Mouse (Mus musculus): ENCODE data around the gene Tmbim6. TPM values are rescaled to one million over a fixed set of nuclear protein-coding genes. Genes with fewer than 3 reads are reported as not detected.

Gene Tmbim6
- polyA plus RNA-seq, 1 experiment from 2014 or later = 653 TPM

DNA sequence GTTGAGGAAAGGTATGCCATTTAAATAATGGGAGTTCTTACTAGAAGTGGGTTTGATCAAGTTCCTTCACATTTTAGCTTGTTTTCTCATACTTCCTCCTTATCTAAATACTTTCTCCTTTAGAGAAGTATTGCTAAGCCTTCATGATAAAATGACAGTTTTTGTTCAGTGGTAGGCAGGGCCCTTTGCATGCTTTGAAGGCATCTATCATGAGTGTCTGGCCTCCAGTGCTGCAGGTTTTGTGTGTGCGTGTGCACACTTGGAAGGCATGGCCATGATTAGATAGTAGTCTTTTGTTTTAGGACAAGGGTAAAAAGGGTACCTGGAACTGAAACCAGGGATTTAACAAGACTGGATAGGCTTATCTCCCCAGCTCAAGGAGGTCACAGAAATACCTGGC is 3.8 kb downstream of the Tmbim6 start:
- Histone ChIP-seq H3K27me3 (ENCODE audit: insufficient read depth, low read length) (no peaks in the 10 kb centered on the region), H3K9ac (replicated peaks; ENCODE audit: low read length) (peak overlapping the region; percentile 32; the same call in 1 of the 2 replicates), H3K27ac (ENCODE audit: low read length) (no peak overlapping the region), H3K4me3 (ENCODE audit: low read length) (no peak overlapping the region), H3K4me1 (ENCODE audit: insufficient read depth, low read length) (peaks cover 75% of the 10 kb centered on the region), H3K36me3 (ENCODE audit: insufficient read depth, low read length) (no peaks in the 10 kb centered on the region), H3K4me2 (replicated peaks; ENCODE audit: low read depth, low read length) (peak overlapping the region; percentile 84), H3K9me3 (ENCODE audit: low read length) (no peaks in the 10 kb centered on the region)
- no peak for ATAC-seq (ENCODE audit: low FRiP score, low TSS enrichment)
- 71% methylated on average over 1 of the region's 1 CpGs for WGBS

DNA sequence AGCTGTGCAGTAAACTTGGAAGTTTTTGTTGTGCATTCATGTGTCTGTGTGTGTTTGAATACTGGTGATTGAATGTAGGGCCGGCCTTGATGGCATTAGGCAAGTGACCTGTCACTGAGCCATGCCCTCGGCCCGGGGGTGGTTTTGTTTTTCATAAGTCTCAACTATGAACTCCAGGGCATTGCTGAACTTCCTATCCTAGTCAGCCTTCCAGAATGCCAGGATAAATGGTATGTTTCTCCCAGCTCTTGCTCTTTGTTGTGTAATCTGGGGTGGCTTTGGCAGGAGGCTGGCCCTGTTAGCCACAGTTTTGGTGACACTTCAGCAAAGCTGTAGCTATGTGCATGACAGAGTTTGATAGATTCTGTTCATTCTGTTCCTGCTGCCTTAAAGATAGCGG is 4.2 kb downstream of the Tmbim6 start:
- 33% methylated on average over 4 of the region's 4 CpGs for WGBS
- Histone ChIP-seq H3K4me3 (ENCODE audit: low read length) (no peak overlapping the region), H3K36me3 (ENCODE audit: insufficient read depth, low read length) (no peaks in the 10 kb centered on the region), H3K27ac (ENCODE audit: low read length) (no peak overlapping the region; the same call in 1 of the 2 replicates), H3K27me3 (ENCODE audit: insufficient read depth, low read length) (no peaks in the 10 kb centered on the region), H3K4me2 (replicated peaks; ENCODE audit: low read depth, low read length) (peak overlapping the region; percentile 84), H3K9ac (replicated peaks; ENCODE audit: low read length) (peak overlapping the region; percentile 32; the same call in 1 of the 2 replicates), H3K4me1 (ENCODE audit: insufficient read depth, low read length) (peaks cover 73% of the 10 kb centered on the region), H3K9me3 (ENCODE audit: low read length) (no peaks in the 10 kb centered on the region)
- no peak for ATAC-seq (ENCODE audit: low FRiP score, low TSS enrichment)

GRCm38 (mm10) chr15:99397622-99398021 is 4.9 kb downstream of the Tmbim6 start:
- Histone ChIP-seq H3K27me3 (ENCODE audit: insufficient read depth, low read length) (no peaks in the 10 kb centered on the region), H3K9me3 (ENCODE audit: low read length) (no peaks in the 10 kb centered on the region), H3K4me3 (ENCODE audit: low read length) (no peak overlapping the region), H3K9ac (replicated peaks; ENCODE audit: low read length) (no peak overlapping the region), H3K4me2 (replicated peaks; ENCODE audit: low read depth, low read length) (no peak overlapping the region), H3K4me1 (ENCODE audit: insufficient read depth, low read length) (peaks cover 68% of the 10 kb centered on the region), H3K36me3 (ENCODE audit: insufficient read depth, low read length) (peaks cover 3% of the 10 kb centered on the region; the same call in 1 of the 2 replicates), H3K27ac (ENCODE audit: low read length) (no peak overlapping the region)
- ATAC-seq (ENCODE audit: low FRiP score, low TSS enrichment) = no peak
- WGBS = 90% methylated on average over 2 of the region's 2 CpGs

GRCm38 (mm10) chr15:99399503-99400245 is 7.0 kb downstream of the Tmbim6 start:
- Histone ChIP-seq H3K4me3 (ENCODE audit: low read length) (no peak overlapping the region), H3K4me2 (replicated peaks; ENCODE audit: low read depth, low read length) (no peak overlapping the region), H3K36me3 (ENCODE audit: insufficient read depth, low read length) (peaks cover 11% of the 10 kb centered on the region), H3K27me3 (ENCODE audit: insufficient read depth, low read length) (no peaks in the 10 kb centered on the region), H3K9ac (replicated peaks; ENCODE audit: low read length) (no peak overlapping the region), H3K27ac (ENCODE audit: low read length) (0 out of 2 replicates have a peak overlapping the region, but pooled peaks have one; percentile 4), H3K4me1 (ENCODE audit: insufficient read depth, low read length) (peaks cover 63% of the 10 kb centered on the region), H3K9me3 (ENCODE audit: low read length) (no peaks in the 10 kb centered on the region)
- no peak for ATAC-seq (ENCODE audit: low FRiP score, low TSS enrichment)
- 63% methylated on average over 15 of the region's 15 CpGs for WGBS

DNA sequence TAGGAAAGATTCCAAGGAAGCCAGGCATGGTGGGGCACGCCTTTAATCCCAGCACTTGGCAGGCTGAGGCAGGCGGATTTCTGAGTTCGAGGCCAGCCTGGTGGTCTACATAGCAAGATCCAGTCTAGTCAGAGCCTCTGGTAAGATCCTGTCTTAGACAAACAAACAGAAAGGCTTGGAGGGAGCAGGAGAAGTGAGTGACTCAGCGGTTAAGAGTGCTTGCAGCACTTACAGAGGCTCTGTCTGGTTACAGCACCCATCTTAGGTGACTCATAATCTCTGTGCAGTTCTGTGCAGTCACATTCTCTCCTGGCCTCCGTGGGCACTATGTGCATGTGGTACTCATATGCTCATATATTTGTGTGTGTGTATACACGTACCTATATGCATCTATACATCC is 7.9 kb downstream of the Tmbim6 start:
- Histone ChIP-seq H3K4me3 (ENCODE audit: low read length) (no peak overlapping the region), H3K4me1 (ENCODE audit: insufficient read depth, low read length) (peaks cover 54% of the 10 kb centered on the region), H3K9ac (replicated peaks; ENCODE audit: low read length) (no peak overlapping the region), H3K27ac (ENCODE audit: low read length) (no peak overlapping the region), H3K4me2 (replicated peaks; ENCODE audit: low read depth, low read length) (0 out of 2 replicates have a peak overlapping the region, but pooled peaks have one; percentile 8), H3K27me3 (ENCODE audit: insufficient read depth, low read length) (no peaks in the 10 kb centered on the region), H3K9me3 (ENCODE audit: low read length) (no peaks in the 10 kb centered on the region), H3K36me3 (ENCODE audit: insufficient read depth, low read length) (peaks cover 21% of the 10 kb centered on the region)
- no peak for ATAC-seq (ENCODE audit: low FRiP score, low TSS enrichment)
- 78% methylated on average over 6 of the region's 6 CpGs for WGBS

DNA sequence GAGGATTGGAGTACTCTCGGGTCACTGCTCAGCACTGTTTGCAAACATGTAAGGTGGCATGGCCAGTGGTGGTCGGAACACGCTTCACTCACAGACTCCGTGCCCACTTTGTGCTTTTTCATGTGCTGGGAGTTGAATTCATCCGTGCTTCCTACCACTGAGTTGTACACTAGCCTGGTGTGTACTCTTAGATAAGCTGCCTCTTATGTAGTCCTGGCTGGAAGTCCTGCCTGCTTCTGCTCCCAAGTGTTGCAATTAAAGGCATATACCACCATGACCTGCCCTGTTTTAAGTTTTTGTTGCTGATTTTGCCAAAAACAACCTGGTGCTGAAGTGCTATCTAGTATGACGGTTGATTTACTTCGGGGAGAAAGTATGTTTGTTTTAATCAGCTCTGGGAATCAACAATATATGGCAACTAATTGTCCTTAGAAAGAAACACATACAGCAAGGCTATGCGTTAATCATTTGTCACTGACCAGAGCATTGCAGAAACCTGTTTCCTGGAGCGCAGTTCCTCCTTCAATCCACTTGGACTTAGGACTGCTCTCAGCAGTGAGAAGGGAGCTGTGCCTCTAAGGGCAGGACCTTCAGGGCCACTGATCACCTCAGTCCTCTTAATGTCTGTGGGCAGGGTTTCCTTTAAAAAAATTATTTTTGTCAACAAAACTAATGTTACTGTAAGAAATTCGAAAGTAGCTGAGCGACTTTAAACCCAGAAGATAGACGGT is 10.6 kb downstream of the Tmbim6 start:
- H3K9ac ChIP-seq (replicated peaks; ENCODE audit: low read length) = no peak overlapping the region
- no peak overlapping the region for H3K4me3 ChIP-seq (ENCODE audit: low read length)
- peak; percentile 79 for ATAC-seq (ENCODE audit: low FRiP score, low TSS enrichment)
- H3K36me3 ChIP-seq (ENCODE audit: insufficient read depth, low read length) = peaks cover 47% of the 10 kb centered on the region
- H3K27me3 ChIP-seq (ENCODE audit: insufficient read depth, low read length) = no peaks in the 10 kb centered on the region
- no peaks in the 10 kb centered on the region for H3K9me3 ChIP-seq (ENCODE audit: low read length)
- 78% methylated on average over 12 of the region's 12 CpGs for WGBS
- peak overlapping the region; percentile 70 for H3K27ac ChIP-seq (ENCODE audit: low read length)
- 0 out of 2 replicates have a peak overlapping the region, but pooled peaks have one; percentile 12 for H3K4me2 ChIP-seq (replicated peaks; ENCODE audit: low read depth, low read length)
- H3K4me1 ChIP-seq (ENCODE audit: insufficient read depth, low read length) = peaks cover 32% of the 10 kb centered on the region

DNA sequence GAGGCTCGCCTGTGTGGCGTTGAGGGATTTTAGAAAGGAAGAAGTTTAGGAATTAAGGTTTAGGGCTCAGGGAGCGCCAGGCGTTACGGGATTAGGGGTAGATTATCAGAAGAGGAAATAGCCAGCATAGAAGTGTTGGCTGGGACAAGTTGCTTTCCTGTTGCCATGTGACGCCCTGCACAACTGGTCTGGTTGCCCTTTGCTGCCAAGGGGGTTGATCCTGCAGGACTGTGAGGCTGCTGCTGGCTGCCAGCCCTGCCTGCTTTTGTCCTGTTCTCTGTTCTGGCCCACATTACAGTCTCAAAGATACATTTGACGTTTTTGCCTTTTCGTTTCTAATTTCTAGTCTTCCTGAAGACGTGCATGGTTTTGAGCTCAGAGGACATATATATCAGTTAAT is 12.5 kb downstream of the Tmbim6 start:
- Histone ChIP-seq H3K4me2 (replicated peaks; ENCODE audit: low read depth, low read length) (no peak overlapping the region), H3K4me3 (ENCODE audit: low read length) (no peak overlapping the region), H3K27me3 (ENCODE audit: insufficient read depth, low read length) (no peaks in the 10 kb centered on the region), H3K9ac (replicated peaks; ENCODE audit: low read length) (no peak overlapping the region), H3K27ac (ENCODE audit: low read length) (no peak overlapping the region), H3K36me3 (ENCODE audit: insufficient read depth, low read length) (peaks cover 58% of the 10 kb centered on the region), H3K4me1 (ENCODE audit: insufficient read depth, low read length) (peaks cover 14% of the 10 kb centered on the region), H3K9me3 (ENCODE audit: low read length) (no peaks in the 10 kb centered on the region)
- ATAC-seq (ENCODE audit: low FRiP score, low TSS enrichment) = no peak
- 94% methylated on average over 9 of the region's 9 CpGs for WGBS

DNA sequence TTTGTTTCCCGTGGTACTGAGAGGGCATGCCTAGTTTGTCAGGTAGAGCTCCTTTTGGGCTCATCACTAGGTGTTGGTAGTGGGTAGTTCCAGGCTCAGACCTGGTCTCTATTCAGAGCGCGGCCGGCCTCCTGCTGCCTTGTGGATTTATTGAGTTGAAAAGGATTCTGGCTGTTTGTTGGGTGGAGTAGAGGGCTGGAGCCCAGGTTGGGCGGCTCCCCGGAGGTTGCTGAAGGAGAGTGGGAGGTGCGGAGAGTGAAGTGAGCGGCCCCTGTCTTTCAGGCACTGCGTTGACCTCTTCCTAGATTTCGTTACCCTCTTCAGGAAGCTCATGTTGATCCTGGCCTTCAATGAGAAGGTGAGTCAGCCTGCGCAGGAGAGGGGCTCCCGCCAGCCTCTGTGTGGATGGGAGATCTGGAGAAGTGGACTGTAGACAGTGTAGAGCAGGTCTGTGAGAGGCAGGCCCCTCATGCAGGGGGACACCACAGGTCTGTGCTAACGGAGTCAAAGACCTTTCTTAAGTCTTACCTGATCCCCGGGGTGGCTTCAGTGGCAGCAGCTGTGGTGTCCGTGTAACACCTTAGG is 14.4 kb downstream of the Tmbim6 start:
- H3K4me2 ChIP-seq (replicated peaks; ENCODE audit: low read depth, low read length) = no peak overlapping the region
- H3K36me3 ChIP-seq (ENCODE audit: insufficient read depth, low read length) = peaks cover 63% of the 10 kb centered on the region
- WGBS = 82% methylated on average over 15 of the region's 15 CpGs
- no peak overlapping the region for H3K4me3 ChIP-seq (ENCODE audit: low read length)
- no peak for ATAC-seq (ENCODE audit: low FRiP score, low TSS enrichment)
- H3K4me1 ChIP-seq (ENCODE audit: insufficient read depth, low read length) = no peaks in the 10 kb centered on the region; the same call in 1 of the 2 replicates
- no peaks in the 10 kb centered on the region for H3K27me3 ChIP-seq (ENCODE audit: insufficient read depth, low read length)
- no peaks in the 10 kb centered on the region for H3K9me3 ChIP-seq (ENCODE audit: low read length)
- H3K9ac ChIP-seq (replicated peaks; ENCODE audit: low read length) = no peak overlapping the region
- H3K27ac ChIP-seq (ENCODE audit: low read length) = no peak overlapping the region

DNA sequence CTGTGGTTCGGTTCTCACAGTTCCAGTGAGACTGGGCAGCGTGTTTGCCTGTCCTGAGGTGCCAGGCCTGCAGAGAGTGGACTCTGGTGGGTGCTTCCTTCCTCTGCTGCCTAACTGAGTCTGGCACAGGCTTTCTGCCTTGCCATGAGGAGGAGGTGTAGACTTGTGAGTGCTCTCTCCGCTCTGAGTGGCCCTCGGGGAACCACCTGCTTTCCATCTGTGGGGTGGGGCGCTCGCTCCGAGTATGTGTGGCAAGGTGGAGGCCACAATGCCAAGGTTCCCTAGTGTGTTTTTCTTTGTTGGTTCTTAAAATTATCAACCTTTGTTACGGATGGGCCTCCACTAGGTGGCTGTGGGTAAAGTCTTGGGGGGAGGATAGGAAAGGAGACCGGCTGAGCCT is 16.2 kb downstream of the Tmbim6 start:
- Histone ChIP-seq H3K36me3 (ENCODE audit: insufficient read depth, low read length) (peaks cover 60% of the 10 kb centered on the region), H3K27ac (ENCODE audit: low read length) (no peak overlapping the region), H3K4me3 (ENCODE audit: low read length) (no peak overlapping the region), H3K4me2 (replicated peaks; ENCODE audit: low read depth, low read length) (no peak overlapping the region), H3K9me3 (ENCODE audit: low read length) (no peaks in the 10 kb centered on the region), H3K9ac (replicated peaks; ENCODE audit: low read length) (no peak overlapping the region), H3K27me3 (ENCODE audit: insufficient read depth, low read length) (no peaks in the 10 kb centered on the region), H3K4me1 (ENCODE audit: insufficient read depth, low read length) (no peaks in the 10 kb centered on the region)
- ATAC-seq (ENCODE audit: low FRiP score, low TSS enrichment) = no peak
- WGBS = 92% methylated on average over 9 of the region's 9 CpGs
